Mouse (Mus musculus) induced T-regulatory cell, adult 2 months (primary cell): ENCODE measurements around the gene Wdtc1.

Experiments used
- DNase-seq: peaks from one replicate; pipeline ENCODE4 v3.0.0-alpha.2; 2012; ENCODE audit warnings: low read depth

The Wdtc1 gene

DNA sequence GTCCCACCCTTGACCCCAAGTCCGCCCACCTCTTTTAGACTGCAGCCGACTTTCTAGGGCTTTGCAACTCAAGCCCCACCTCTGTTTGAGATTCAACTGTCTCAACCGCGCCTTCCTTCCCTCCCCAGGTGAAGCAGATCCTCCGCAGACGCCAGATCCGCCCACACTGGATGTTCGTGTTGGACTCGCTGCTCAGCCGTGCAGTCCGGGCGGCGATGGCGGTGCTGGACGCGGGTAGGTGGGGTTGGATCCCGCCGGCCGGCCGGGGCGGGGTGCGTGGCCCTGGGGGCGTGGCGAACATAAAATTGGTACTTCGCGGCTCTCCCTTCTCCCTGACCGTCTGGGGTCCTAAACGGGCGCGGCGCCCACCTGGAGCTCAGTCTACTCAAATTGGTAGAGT lies 102.1 kb downstream of the Wdtc1 start:
- peak; percentile 39 for DNase-seq

DNA sequence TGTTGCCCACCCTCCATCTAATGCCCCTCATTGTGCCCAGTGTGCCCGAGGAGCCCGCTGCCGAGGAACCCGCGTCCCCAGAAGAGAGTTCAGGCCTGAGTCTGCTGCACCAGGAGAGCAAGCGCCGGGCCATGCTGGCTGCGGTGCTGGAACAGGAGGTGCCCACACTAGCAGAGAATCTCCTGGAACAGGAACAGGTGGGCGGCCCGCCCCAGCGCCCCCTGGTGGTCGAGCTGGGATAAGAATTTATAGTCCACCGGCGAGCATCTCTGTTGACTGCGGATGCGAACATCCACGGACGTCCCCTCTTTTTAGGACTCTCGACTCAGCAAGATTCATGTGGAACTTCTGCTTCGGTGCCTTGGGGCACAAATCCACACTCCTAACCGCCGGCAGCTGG lies 102.7 kb downstream of the Wdtc1 start:
- DNase-seq, result peak; percentile 85

DNA sequence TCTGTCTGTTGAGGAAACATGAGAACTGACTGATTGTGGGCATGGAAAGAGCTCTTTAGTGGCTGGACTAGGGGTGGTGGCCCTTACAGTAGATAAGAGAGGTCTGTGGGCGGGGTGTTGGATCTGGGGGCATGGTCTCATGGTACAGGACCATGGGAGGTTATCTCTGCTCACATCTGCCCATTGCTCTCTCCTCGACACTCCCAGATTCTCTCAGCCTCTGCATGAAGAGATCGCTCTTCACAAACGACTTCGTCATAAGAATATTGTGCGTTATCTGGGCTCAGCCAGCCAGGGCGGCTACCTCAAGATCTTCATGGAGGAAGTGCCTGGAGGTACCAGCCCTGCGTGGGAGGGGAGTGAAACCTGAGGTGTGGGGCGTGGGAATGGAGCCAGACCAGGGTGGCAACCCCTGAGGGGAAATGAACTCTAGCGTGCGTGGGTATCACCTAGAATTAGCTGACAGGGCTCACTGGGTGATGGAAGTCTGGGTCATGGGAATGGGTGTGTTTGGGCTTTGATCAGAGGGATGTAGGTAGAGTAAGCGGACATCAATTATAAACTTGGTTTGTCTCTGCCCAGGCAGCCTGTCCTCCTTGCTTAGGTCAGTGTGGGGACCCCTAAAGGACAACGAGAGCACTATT lies 105.4 kb downstream of the Wdtc1 start:
- DNase-seq, result peak; percentile 38

- no peak for DNase-seq
Measured at GRCm38 (mm10) chr4:133247072-133247471, 106.2 kb downstream of the Wdtc1 start.

GRCm38 (mm10) chr4:133244289-133244688 lies 109.0 kb downstream of the Wdtc1 start:
- no peak for DNase-seq

DNA sequence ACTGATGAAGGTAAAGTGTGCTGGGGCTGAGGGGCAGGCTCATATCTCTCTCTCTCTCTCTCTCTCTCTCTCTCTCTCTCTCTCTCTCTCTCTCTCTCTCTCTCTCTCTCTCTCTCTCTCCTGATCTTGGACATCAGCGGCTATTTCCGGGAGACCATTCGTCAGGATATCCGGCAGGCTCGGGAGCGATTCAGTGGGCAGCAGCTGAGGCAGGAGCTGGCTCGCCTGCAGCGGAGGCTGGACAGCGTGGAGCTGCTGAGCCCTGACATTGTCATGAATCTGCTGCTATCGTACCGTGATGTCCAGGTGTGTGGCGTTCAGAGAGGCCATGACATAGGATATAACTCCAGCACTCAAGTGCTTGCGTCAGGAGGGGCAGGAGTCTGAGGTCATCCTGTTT lies 109.7 kb downstream of the Wdtc1 start:
- DNase-seq, result no peak

DNA sequence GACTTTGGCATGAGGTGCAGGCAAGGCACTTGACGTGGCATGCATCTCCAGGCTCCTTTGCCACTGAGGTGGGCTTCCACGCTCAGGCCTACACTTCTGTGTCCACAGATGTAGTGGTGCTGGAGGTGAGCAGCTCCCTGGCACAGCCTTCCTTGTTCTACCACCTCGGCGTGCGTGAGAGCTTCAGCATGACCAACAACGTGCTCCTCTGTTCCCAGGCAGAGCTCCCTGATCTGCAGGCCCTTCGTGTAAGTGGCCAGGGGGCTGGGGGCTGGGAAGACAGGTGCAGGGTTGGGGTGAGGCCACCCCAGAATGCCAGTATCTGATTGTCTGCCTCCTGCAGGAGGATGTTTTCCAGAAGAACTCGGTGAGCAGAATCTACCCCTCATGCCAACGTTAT lies 110.6 kb downstream of the Wdtc1 start:
- DNase-seq, result no peak
